Mouse (Mus musculus): ENCODE results near the gene Tia1. TPM values are rescaled to one million over a fixed set of nuclear protein-coding genes. Genes with fewer than 3 reads are reported as not detected.

The Tia1 gene
- polyA plus RNA-seq, 1 experiment: 12.9 TPM

DNA sequence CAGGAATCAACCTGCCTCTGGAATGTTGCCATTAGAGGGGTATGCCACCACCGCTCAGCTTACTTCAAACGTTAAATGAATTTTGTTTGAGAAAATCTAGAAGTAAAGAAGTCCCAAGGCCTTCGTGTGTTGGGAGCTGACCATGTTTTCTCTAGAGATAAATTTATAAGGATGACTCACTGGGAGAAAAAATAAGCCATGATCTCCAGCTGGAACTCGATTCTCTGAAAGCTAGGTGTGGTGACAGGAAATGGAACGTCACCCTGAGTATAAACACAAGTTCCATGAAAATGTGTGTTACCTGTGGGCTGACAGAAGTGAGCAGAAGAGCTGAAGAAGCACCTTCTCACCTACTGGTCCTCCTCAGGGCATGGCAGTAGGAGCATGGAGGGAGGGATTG is 72.9 kb downstream of the Tia1 start:
- Histone ChIP-seq H3K79me3 (ENCODE audit: low read depth) (no peaks in the 10 kb centered on the region), H3K79me2 (ENCODE audit: control insufficient read depth, insufficient read depth) (peaks cover 6% of the 10 kb centered on the region), H3K4me3 (ENCODE audit: insufficient read depth, poor library complexity, severe bottlenecking) (no peak overlapping the region), H3ac (ENCODE audit: control insufficient read depth, insufficient read length, low read depth) (no peak overlapping the region), H3K36me3 (ENCODE audit: control insufficient read depth, insufficient read depth) (no peaks in the 10 kb centered on the region), H3K27me3 (ENCODE audit: control insufficient read depth, insufficient read depth, insufficient read length) (no peaks in the 10 kb centered on the region)
- no peak for TF ChIP-seq MYOD1 (IDR thresholded peaks at IDR 0.05; ENCODE audit: control insufficient read depth, insufficient read length, low read depth)
- no peak for TF ChIP-seq USF1 (IDR thresholded peaks at IDR 0.05; ENCODE audit: low read depth)
- no peak for TF ChIP-seq CTCF (IDR thresholded peaks at IDR 0.05; ENCODE audit: control insufficient read depth, insufficient read depth, insufficient read length)
- no peak for TF ChIP-seq MAX (IDR thresholded peaks at IDR 0.05)
- no peak for TF ChIP-seq MYOG (IDR thresholded peaks at IDR 0.05; ENCODE audit: control insufficient read depth, extremely low read depth, insufficient read length)
- no peak for TF ChIP-seq CEBPB (IDR thresholded peaks at IDR 0.05; ENCODE audit: low read depth)
- TF ChIP-seq FOSL1 (IDR thresholded peaks at IDR 0.05; ENCODE audit: insufficient read depth, low read length, poor library complexity, severe bottlenecking): no peak

DNA sequence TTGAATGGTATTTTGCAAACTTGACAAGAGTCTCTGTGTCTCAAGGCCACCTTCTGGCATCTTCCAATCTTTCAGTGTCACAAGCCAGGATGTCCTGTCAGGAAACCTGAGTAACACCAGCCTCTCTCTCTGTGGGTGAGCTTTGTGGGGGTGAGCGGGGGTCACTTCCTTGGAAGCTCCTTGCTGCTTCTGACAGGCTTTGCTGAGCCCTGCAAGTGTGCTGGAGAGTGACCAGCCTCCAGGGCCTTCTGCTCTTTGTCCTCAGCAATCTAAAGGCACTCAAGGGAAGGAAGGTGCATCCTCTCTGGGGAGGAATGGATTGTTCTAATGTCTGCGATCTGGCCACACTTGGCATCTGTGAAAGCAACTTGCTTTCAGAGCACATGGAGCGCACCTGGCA is 75.3 kb downstream of the Tia1 start:
- TF ChIP-seq CTCF (IDR thresholded peaks at IDR 0.05; ENCODE audit: control insufficient read depth, insufficient read depth, insufficient read length) (no peak), CEBPB (IDR thresholded peaks at IDR 0.05; ENCODE audit: low read depth) (no peak), USF1 (IDR thresholded peaks at IDR 0.05; ENCODE audit: low read depth) (no peak)
- H3K27me3 ChIP-seq (ENCODE audit: control insufficient read depth, insufficient read depth, insufficient read length): no peaks in the 10 kb centered on the region
- no peaks in the 10 kb centered on the region for H3K79me2 ChIP-seq (ENCODE audit: control insufficient read depth, insufficient read depth)
- no peaks in the 10 kb centered on the region for H3K79me3 ChIP-seq (ENCODE audit: low read depth)
- H3K4me3 ChIP-seq (ENCODE audit: insufficient read depth, poor library complexity, severe bottlenecking): no peak overlapping the region
- no peaks in the 10 kb centered on the region for H3K36me3 ChIP-seq (ENCODE audit: control insufficient read depth, insufficient read depth)
- peak overlapping the region; percentile 16 for H3ac ChIP-seq (ENCODE audit: control insufficient read depth, insufficient read length, low read depth)

DNA sequence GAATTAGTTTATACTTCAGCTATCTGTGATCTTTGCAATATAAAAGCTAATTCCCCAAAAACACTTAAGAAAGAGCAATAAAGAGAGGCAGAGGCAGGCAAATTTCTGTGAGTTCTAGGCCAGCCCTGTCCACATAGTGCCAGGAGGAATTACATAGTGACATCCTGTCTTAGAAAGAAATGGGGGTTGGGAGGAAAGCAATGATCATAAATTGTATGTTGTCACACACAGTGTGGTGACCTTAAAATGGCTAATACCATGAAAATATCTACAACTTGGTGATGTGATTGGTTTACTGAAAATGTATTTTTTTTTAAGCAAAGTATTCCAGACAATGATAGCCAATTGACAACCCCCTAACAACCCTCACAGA is 75.8 kb downstream of the Tia1 start:
- H3K4me3 ChIP-seq (ENCODE audit: insufficient read depth, poor library complexity, severe bottlenecking): no peak overlapping the region
- no peaks in the 10 kb centered on the region for H3K79me2 ChIP-seq (ENCODE audit: control insufficient read depth, insufficient read depth)
- no peak for TF ChIP-seq USF1 (IDR thresholded peaks at IDR 0.05; ENCODE audit: low read depth)
- TF ChIP-seq MAX (IDR thresholded peaks at IDR 0.05): no peak
- TF ChIP-seq MYOD1 (IDR thresholded peaks at IDR 0.05; ENCODE audit: control insufficient read depth, insufficient read length, low read depth): no peak
- TF ChIP-seq FOSL1 (IDR thresholded peaks at IDR 0.05; ENCODE audit: insufficient read depth, low read length, poor library complexity, severe bottlenecking): no peak
- TF ChIP-seq MYOG (IDR thresholded peaks at IDR 0.05; ENCODE audit: control insufficient read depth, extremely low read depth, insufficient read length): no peak
- no peak for TF ChIP-seq CEBPB (IDR thresholded peaks at IDR 0.05; ENCODE audit: low read depth)
- no peak for TF ChIP-seq CTCF (IDR thresholded peaks at IDR 0.05; ENCODE audit: control insufficient read depth, insufficient read depth, insufficient read length)
- H3K79me3 ChIP-seq (ENCODE audit: low read depth): no peaks in the 10 kb centered on the region
- H3K27me3 ChIP-seq (ENCODE audit: control insufficient read depth, insufficient read depth, insufficient read length): no peaks in the 10 kb centered on the region
- no peak overlapping the region for H3ac ChIP-seq (ENCODE audit: control insufficient read depth, insufficient read length, low read depth)
- H3K36me3 ChIP-seq (ENCODE audit: control insufficient read depth, insufficient read depth): no peaks in the 10 kb centered on the region

DNA sequence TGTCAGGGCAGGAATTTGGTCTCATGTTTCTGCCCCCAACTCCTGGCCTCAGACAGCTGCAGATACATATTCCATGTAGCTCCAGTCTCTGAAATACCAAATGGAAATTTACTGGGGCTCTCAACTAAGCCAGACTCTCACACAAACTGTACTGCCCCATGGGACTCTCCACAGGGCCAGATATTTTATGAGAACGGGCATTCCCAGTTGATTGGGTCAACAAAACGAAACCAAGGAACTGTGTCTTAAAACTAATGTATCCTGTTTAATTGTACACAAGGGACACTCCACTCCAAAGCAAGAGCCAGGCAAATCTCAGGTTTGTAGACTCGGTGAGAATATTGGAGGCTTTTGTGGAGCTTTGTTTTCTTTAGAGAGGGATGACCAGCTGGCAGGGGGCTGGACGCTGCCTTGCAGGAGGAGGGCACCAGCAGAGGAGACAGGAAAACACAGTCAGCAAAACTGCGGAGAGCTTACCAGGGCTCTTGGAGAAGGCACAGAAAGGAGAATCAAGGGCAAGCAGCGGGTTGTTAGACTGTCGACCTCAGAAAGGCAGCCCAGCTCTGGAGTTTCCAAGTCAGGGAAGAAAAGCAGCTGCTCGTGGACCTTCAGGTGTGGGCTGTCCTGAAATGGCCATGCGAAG is 76.3 kb downstream of the Tia1 start:
- no peaks in the 10 kb centered on the region for H3K36me3 ChIP-seq (ENCODE audit: control insufficient read depth, insufficient read depth)
- no peaks in the 10 kb centered on the region for H3K79me3 ChIP-seq (ENCODE audit: low read depth)
- TF ChIP-seq MYOD1 (IDR thresholded peaks at IDR 0.05; ENCODE audit: control insufficient read depth, insufficient read length, low read depth) (peak; percentile 81), MAX (IDR thresholded peaks at IDR 0.05) (no peak)
- H3K79me2 ChIP-seq (ENCODE audit: control insufficient read depth, insufficient read depth): no peaks in the 10 kb centered on the region
- H3K4me3 ChIP-seq (ENCODE audit: insufficient read depth, poor library complexity, severe bottlenecking): peak overlapping the region; percentile 16
- H3ac ChIP-seq (ENCODE audit: control insufficient read depth, insufficient read length, low read depth): peak overlapping the region; percentile 69
- H3K27me3 ChIP-seq (ENCODE audit: control insufficient read depth, insufficient read depth, insufficient read length): no peaks in the 10 kb centered on the region

DNA sequence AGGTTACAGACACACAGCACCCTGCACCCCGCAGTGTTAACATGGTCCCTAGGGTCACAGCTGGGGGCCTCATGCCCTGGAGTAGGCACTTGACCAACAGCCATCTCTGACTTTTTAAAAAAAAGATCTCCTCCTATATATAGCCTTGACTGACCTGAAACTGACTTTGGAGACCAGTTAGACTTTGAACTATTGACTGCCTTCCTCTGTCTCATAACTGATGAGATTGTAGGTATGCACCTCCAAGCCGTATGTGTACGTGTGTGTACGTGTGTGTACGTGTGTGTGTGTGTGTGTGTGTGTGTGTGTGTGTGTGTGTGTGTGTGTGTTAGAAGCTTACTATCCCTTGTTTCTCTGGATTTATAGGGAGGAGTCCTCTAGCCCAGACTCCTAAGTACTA is 77.9 kb downstream of the Tia1 start:
- TF ChIP-seq FOSL1 (IDR thresholded peaks at IDR 0.05; ENCODE audit: insufficient read depth, low read length, poor library complexity, severe bottlenecking): no peak
- no peak for TF ChIP-seq MAX (IDR thresholded peaks at IDR 0.05)
- no peak for TF ChIP-seq CEBPB (IDR thresholded peaks at IDR 0.05; ENCODE audit: low read depth)
- TF ChIP-seq MYOD1 (IDR thresholded peaks at IDR 0.05; ENCODE audit: control insufficient read depth, insufficient read length, low read depth): no peak
- TF ChIP-seq MYOG (IDR thresholded peaks at IDR 0.05; ENCODE audit: control insufficient read depth, extremely low read depth, insufficient read length): no peak
- TF ChIP-seq CTCF (IDR thresholded peaks at IDR 0.05; ENCODE audit: control insufficient read depth, insufficient read depth, insufficient read length): no peak
- no peak for TF ChIP-seq USF1 (IDR thresholded peaks at IDR 0.05; ENCODE audit: low read depth)
- H3ac ChIP-seq (ENCODE audit: control insufficient read depth, insufficient read length, low read depth): no peak overlapping the region
- H3K79me2 ChIP-seq (ENCODE audit: control insufficient read depth, insufficient read depth): no peaks in the 10 kb centered on the region
- no peaks in the 10 kb centered on the region for H3K27me3 ChIP-seq (ENCODE audit: control insufficient read depth, insufficient read depth, insufficient read length)
- H3K79me3 ChIP-seq (ENCODE audit: low read depth): no peaks in the 10 kb centered on the region
- H3K36me3 ChIP-seq (ENCODE audit: control insufficient read depth, insufficient read depth): no peaks in the 10 kb centered on the region
- H3K4me3 ChIP-seq (ENCODE audit: insufficient read depth, poor library complexity, severe bottlenecking): no peak overlapping the region

Other genes with a start within 250 kb of the Tia1 start
- gene Tgfa, start 209.0 kb upstream of the Tia1 start, polyA plus RNA-seq (2012; fragmentation: generic; extraction: Trizol): 0.54 TPM
- gene Fam136a, start 38.6 kb upstream of the Tia1 start, polyA plus RNA-seq (2012; fragmentation: generic; extraction: Trizol): 32.0 TPM
- gene Snrpg, start 32.9 kb upstream of the Tia1 start, polyA plus RNA-seq (2012; fragmentation: generic; extraction: Trizol): 354 TPM
- 23.7 TPM for gene Pcyox1, start 7.1 kb upstream of the Tia1 start, polyA plus RNA-seq (2012; fragmentation: generic; extraction: Trizol)
- gene Gm44790, start 22.4 kb downstream of the Tia1 start, polyA plus RNA-seq (2012; fragmentation: generic; extraction: Trizol): not detected
- gene C87436, start 34.2 kb downstream of the Tia1 start, polyA plus RNA-seq (2012; fragmentation: generic; extraction: Trizol): 10.4 TPM
- 453 TPM for gene Pcbp1, start 122.1 kb downstream of the Tia1 start, polyA plus RNA-seq (2012; fragmentation: generic; extraction: Trizol)
- gene Asprv1, start 223.9 kb downstream of the Tia1 start, polyA plus RNA-seq (2012; fragmentation: generic; extraction: Trizol): 0.04 TPM

Data from C2C12 (cell line).